Mouse (Mus musculus): ENCODE data around the gene Tcl1.
A peak's percentile ranks its signal among the peaks of the same experiment; 100 is the strongest.
"Not testable (repeated sequence)": the region's sequence is repeated elsewhere in the genome, so short reads cannot be mapped to it uniquely, and the experiment has no call there.

Gene Tcl1

DNA sequence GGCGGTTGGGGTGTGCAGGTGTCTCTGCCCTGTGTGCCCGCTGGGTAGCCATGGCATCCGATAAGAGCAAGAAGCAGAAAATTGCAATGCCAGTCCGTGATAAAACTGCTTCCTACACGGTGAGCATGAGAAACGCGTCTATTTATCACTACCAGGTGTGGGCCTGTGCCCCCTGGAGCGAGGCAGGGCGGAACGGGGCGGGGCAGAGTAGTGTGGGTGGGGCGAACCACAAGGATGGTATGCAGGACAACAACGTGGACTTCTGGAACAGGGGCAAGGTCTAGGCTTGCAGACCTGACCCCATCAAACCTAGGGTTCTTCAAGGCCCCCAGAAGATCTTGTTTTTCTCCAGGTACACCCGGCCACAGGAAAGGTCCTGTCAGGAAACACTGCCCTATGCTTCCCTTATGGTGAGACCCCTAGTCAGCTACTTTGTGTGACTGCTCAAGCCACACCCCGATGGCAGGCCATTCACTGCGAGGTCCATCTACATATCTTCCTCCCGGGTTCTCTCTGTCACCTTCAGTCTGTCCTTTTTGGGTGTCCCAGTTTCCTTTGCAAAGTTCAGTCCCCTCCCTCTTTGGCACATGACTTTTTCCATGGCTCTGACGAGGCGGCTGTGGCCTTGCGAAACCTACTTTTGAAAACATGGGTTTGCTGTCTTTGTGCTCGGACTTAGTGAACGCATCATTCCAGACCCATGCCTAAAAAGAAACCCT, at the start of gene Tcl1:
Gene Tcl1 (minus strand): TSS at position 193 of the 719 bp plus-strand sequence.
- no peak for DNase-seq

GRCm38 (mm10) chr12:105271016-105271965, 48.7 kb upstream of the Tcl1 start:
- DNase-seq = no peak

GRCm38 (mm10) chr12:105267076-105267475, 44.5 kb upstream of the Tcl1 start:
- no peak for DNase-seq

DNA sequence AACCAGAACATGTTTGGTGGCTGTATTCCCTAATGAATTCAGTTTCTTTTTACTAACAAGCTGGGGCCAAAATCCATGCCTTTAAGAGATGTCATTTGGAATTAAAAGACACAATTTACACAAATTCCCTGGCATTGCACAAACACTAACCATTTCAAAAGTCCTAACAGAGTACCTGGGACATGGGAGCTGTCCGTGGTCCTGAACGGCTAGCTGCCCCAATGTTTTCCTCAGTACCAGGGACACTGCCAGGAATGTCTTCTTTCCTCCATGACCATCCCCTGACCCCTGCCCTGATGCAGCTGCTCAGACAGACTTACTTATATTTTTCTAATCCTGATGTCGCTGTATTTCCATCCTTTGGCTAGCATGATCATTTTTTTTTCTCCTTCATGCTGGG, 43.5 kb upstream of the Tcl1 start:
- no peak for DNase-seq

DNA sequence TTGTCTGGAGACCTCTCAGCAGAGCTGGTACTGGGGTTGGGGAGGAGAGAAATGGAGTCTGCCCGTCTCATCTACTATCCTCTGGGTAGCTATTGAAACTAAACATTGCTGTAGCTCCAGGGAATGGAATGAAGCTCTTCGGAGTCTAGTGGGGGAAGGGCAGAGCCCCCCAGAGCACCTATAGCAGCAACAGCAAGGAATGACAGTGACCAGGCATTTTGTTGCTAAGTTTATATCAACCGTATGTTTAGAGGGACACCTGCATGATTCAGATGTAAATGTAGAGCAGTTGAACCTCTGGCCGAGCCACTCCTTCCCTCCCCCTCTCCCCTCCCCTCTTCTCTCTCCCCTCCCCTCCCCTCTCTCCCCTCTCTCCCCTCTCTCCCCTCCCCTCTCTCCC, 36.6 kb upstream of the Tcl1 start:
- no peak for DNase-seq

GRCm38 (mm10) chr12:105258787-105259186, 36.2 kb upstream of the Tcl1 start:
- DNase-seq = no peak

DNA sequence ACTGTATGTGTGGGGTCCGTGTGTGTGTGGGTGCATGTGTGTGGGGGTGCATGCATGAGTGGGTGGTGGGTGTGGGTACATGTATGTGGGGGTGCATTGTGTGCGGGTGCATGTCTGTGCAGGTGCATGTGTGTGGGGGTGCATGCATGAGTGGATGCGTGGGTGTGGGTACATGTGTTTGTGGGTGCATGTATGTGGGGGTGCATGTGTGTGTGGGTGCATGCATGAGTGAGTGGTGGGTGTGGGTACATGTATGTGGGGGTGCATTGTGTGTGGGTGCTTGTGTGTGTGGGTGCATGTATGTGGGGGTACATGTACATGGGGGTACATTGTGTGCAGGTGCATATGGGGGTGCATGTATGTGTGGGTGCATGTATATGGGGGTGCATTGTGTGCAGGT, 31.2 kb upstream of the Tcl1 start:
- no peak for DNase-seq

DNA sequence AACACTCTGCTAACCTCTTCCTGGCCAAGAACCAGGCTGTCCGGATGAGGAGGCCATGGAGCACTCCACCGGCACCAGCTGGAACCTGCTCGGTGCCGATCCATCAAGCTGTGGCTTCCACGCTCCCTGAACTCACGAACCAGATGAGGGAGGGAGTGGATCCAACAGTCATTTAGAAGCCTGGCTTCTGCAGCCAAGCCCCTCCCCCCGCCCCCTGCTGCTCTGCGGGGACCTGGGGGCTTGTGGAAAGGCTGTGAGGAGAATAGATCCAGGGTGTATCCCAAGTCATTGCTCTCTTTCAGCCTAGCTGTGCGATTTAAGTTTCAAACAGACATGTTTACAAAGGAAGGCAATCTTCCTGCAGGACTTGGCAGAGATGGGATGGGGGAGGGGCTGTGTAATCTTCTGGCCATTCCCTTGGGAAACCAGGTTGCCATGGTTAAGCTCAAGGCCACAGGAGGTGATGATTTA, 26.2 kb upstream of the Tcl1 start:
- no peak for DNase-seq

- no peak for DNase-seq
Observed at GRCm38 (mm10) chr12:105239060-105239459, 16.5 kb upstream of the Tcl1 start.

- DNase-seq = no peak
Observed at GRCm38 (mm10) chr12:105235091-105235490, 12.5 kb upstream of the Tcl1 start.

DNA sequence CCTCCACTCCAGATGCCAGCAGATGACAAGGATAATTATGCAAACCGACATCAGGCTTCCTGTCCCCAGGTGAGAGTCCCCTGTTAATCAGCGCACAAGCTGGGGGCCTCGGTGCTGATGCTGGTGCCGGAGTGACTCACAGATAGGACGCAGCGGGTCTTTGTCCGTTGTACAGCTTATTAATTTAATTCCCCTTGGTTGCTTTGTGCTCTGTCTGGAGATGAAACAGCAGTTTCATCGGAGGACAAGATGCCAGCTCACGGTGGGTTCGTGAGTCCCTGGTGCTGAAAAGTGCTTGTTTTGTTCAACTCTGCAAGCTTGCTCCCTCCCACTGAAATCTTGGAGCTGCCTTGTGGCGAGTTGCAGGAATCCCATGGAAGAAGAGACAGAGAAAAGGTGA, 11.8 kb upstream of the Tcl1 start:
- no peak for DNase-seq

DNA sequence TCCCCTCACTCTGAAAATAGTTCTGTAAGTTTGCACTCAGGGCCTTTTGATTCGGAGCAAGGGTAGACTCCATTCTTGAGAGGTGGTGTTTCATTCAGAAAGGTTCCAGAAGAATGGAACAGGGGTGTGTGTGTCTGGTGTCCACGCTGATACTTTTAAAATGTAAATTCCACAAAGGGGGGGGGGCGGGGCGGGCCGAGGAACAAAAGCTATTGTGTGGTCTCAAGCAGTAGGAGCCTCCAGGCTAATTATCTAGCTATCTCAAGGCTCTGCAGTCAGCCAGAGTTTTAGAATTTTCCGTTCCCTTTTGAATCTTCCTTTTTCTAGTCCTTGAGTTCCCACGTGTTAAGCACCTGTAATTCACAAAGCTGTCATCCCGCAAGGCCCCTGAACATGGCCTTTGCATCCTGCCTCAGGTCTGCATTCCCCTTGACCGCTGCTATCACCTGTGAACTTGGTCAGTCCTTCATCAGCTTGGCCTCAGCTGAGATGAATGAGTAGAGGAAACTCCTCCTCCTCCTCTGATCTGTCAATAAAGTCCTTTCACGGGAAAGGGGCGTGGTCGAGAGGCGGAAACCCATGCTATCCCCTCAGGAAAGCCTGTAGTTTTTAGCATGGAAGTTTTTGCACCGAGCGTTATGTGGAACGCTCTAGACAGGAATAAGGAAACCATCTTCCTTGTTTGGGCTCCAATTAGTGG, 2.2 kb upstream of the Tcl1 start:
- no peak for DNase-seq

DNA sequence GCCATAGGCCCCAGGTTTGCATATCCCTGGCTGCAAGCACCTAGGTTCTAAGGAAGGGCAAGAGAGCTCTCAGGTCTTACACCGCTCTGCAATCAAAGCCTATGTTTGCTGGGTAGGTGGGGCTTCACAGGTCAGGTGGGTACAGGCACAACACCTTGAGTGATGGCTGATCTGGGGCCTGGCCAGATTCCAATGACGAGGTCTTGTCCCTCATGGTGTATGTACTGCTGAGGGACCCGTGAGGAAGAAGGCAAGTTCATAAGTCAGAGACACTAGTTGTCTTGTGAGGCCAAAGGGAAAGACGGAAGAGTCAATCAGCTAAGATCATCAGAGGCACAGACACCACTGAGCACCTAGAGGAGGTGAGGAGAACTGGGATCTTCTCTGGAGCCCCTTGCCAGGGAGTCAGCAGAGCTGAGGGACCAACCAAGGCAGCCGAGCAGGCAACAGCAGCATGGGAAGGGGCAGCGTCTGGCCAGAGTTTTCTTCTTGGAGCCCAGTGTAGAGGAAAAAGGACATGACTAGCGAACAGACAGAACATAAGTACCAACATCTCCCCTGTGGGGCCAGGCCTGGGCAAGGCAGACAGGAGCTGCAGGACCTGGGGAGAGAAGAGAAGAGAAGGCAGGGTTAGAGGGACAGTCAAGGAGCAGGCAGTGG, 5.4 kb downstream of the Tcl1 start:
- no peak for DNase-seq

- DNase-seq = no peak
Observed at GRCm38 (mm10) chr12:105209231-105209630, 13.4 kb downstream of the Tcl1 start.

DNA sequence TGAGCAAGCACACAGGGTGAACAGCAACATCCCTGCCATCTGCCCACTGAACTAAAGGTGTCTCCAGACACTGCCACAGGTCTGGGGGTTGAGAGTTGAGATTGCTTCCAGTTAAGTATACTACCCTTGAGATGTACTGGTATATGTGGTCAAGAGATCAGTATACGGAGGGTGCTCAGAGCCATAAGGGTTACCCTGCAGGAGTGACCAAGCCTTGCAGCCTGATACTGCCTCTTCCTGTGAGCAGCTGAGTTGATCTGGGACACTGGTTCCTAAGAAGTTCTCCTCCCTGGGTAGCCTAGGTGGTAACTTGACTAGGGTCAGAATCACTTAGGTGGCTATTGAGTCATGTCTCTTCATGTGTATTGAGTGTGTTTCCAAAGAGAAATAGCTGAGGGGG, 14.2 kb downstream of the Tcl1 start:
- no peak for DNase-seq

DNA sequence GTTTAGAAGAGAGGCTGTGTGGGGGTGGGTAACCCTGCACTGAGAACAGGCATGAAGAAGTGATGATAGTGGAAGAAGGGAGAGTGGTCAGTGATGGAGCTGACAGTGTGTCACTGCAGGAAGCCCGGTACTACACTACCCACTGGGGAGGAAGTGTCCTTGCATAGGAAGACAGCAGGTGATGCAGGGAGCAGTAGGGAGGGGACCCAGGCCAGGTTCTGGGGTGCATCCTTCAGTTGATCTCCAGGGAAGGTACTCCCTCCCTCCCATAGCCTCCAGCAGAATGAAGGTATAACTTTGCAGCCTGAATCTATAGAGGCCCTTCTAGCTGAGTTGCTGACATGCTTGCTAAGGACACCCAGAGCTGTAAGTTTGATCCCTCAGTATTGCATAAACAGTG, 15.5 kb downstream of the Tcl1 start:
- no peak for DNase-seq

DNA sequence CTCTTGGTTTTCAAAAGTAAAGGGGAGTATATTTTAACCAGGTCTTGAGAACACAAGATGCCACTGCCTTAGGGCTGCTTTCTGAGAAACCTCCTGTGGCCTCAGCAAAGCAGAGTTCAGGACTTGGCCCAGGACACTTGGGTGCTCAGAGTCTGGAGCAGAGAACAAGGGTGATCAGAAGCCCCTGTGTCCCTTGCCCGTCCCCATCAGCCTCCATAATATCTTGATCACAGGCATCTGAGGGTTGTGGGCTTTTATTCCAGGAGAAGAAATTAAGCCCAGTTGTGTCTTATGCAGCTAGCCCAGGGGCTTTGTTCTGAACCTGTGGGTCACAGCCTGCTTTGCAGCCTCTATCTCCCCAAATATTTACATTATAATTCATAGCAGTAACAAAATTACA, 20.9 kb downstream of the Tcl1 start, which contains the start of gene Tcl1b4:
Gene Tcl1b4 (plus strand): TSS at position 301 of the 400 bp plus-strand sequence.
- not testable (repeated sequence) for DNase-seq

DNA sequence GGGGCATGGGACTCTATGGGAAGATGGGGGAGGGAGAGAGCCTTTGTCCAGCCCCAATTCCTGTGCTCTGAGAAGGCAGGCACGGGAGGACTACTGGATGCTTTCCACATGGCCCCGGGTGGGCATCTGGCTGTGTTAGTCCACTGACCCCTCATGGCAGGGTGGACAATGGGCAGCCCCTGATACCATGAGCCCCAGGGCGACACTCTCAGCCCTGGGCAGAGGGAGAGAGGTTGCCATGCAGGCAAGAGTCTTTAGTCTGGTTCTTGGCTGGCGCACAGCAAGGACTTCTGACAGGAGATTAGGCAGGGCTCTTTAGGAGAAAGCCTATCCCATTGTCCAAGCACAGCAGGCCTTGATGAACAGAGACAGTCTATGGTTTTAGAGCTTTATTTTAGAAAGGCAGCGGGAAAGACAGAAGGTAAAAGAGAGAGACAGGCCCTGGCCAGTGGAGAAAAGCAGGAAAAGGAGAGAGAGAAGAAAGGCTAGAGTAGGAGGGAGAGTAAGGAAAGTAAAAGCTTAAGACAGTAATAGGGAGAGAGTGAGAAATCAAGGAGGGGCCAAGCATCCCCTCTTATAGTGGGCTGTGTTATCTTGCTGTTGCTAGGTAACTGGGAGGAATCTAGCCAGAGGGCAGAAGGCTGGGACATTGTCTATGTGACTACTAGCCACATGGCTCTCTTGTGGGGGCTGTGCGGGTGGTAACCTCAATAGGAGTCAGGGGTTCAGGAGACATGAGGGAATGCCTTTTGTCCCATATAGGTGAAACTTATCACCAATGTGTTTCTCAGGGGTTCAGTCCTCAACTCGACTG, 22.7 kb downstream of the Tcl1 start:
- DNase-seq = not testable (repeated sequence)

DNA sequence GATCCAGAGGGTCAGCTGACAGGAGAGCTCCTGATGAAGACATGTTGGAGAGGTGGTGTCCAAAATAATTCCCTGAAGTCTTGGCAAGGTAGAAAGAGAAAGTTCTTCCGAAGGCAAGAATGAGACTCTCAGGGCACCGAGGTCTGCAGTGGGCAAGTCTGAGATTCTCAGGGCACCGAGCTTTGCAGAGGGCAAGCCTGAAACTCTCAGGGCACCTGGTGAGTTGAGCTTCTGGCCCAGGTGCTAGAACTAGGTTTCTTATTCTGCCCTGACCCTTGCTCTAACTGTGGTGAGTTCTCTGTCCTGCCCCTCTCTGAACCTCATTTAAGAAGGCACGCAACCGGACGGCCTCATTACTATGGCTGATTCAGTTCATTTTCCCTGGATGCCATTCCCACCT, 31.9 kb downstream of the Tcl1 start, which contains the start of gene Tcl1b3:
Gene Tcl1b3 (plus strand): TSS at position 301 of the 400 bp plus-strand sequence.
- not testable (repeated sequence) for DNase-seq

DNA sequence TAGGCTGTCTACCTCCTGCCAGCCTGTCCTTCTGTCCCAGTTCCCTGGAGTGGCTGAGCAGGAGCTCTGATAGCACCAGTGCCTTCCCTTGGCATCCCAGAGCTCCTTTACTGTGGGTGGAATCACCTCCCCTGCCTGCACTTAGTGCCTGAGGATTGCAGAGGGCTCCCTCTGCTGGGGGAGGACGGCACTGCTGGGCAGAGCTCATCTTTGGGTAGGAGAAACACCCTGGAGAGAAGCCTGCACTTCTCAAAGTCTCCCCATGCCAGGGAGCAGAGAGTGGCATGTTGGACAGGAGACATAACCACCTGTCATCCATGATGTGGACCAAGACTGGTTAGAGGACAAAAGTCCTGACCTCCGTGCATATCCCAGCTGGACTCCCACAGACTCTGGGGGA, 33.6 kb downstream of the Tcl1 start:
- DNase-seq = peak; percentile 6 to 7

DNA sequence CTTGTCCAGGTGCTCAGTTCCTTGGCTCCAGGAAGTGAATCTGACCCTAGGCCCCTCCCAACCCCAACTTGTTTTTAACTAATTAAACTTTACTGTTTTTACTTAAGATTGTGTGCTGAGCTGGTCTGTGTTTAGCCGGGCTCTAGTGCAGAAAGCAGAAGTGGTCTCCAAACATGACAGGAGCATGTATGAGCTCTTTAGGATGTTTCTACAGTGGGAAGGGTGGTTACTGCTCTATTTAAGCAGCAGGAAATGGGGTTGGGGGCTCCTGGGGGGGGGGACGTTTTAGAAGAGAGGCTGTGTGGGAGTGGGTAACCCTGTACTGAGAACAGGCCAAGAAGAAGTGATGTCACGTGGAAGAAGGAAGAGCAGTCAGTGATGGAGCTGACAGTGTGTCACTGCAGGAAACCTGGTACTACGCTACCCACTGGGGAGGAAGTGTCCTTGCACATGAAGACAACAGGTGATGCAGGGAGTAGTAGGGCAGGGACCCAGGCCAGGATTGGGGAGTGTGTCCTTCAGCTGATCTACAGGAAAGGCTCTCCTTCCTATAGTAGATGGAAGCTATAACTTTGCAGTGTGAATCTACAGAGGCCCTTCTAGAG, 41.5 kb downstream of the Tcl1 start:
- not testable (repeated sequence) for DNase-seq
